Mouse (Mus musculus) neural tube, embryonic 13.5 days (tissue): ENCODE results near the gene Etv1. TPM values are rescaled to one million over a fixed set of nuclear protein-coding genes. Genes with fewer than 3 reads are reported as not detected.

ENCODE experiments used
- ATAC-seq: fragments of 200-750 bp; cut with Nextera tagmentation; 2 replicates; pipeline ENCODE4 v1.8.0; 2017; ENCODE audit warnings: low read depth, mild to moderate bottlenecking, moderate TSS enrichment, moderate library complexity
- H3K27ac ChIP-seq: fragments of 300-500 bp; sonication (generic); replicated peaks from 2 replicates; pipeline ENCODE4 v1.5.1; 2015; ENCODE audit warnings: moderate library complexity, mild to moderate bottlenecking, inconsistent platforms
- H3K27me3 ChIP-seq: fragments of 300-500 bp; sonication (generic); 2 replicates; pipeline ENCODE4 v1.6.1; 2015; ENCODE audit warnings: mild to moderate bottlenecking, inconsistent platforms
- H3K36me3 ChIP-seq: fragments of 300-500 bp; sonication (generic); 2 replicates; pipeline ENCODE4 v1.6.1; 2015; ENCODE audit warnings: mild to moderate bottlenecking, inconsistent platforms
- H3K4me1 ChIP-seq: fragments of 300-500 bp; sonication (generic); replicated peaks from 2 replicates; pipeline ENCODE4 v1.6.1; 2015; ENCODE audit warnings: inconsistent platforms
- H3K4me2 ChIP-seq: fragments of 300-500 bp; sonication (generic); 2 replicates; pipeline ENCODE4 v1.6.1; 2015; ENCODE audit warnings: inconsistent platforms, mild to moderate bottlenecking, moderate library complexity
- H3K4me3 ChIP-seq: fragments of 300-500 bp; sonication (generic); 2 replicates; pipeline ENCODE4 v1.5.1; 2015; ENCODE audit warnings: mild to moderate bottlenecking, inconsistent platforms
- H3K9ac ChIP-seq: fragments of 300-500 bp; sonication (generic); 2 replicates; pipeline ENCODE4 v1.6.1; 2015; ENCODE audit warnings: moderate library complexity, mild to moderate bottlenecking, inconsistent platforms
- H3K9me3 ChIP-seq: fragments of 300-500 bp; sonication (generic); 2 replicates; pipeline ENCODE4 v1.6.1; 2016; ENCODE audit warnings: inconsistent platforms
- WGBS: fragments of 180-500 bp; shearing (Covaris S2); methylation state at CpG from one replicate; pipeline ENCODE4 v1.1.7; 2015; 5-methylcytosine and 5-hydroxymethylcytosine counted together
- polyA plus RNA-seq: library from polyadenylated mRNA; unstranded; fragments of >200 nt; fragmentation: Nextera tagmentation; extraction: Ambion mirVana; gene quantifications from 2 replicates; pipeline ENCODE4 v1.2.1, GENCODE M21; 2015

Gene Etv1
- 30.4 and 33.9 TPM in 2 replicates for polyA plus RNA-seq

- under 1% methylated on average over 20 of the region's 20 CpGs for WGBS
- Histone ChIP-seq H3K9me3 (no peaks in the 10 kb centered on the region), H3K4me2 (peak within 1 kb of the TSS; percentile 99), H3K27ac (peak within 1 kb of the TSS; percentile 84), H3K9ac (peak within 1 kb of the TSS; percentile 71), H3K36me3 (no peaks in the 10 kb centered on the region), H3K27me3 (0 out of 2 replicates have a peak, but pooled peaks cover 12% of the 10 kb centered on the region), H3K4me3 (peak within 1 kb of the TSS; percentile 62), H3K4me1 (peaks cover 31% of the 10 kb centered on the region)
- peak; percentile 58 for ATAC-seq
These were observed at the start of gene Etv1 for GRCm38 (mm10) chr12:38779186-38779777. Etv1 (plus strand) TSS chr12:38779380.

GRCm38 (mm10) chr12:38729661-38730060 is 49.5 kb upstream of the Etv1 start:
- no peak overlapping the region for H3K27ac ChIP-seq
- no peak overlapping the region for H3K4me3 ChIP-seq
- H3K36me3 ChIP-seq, result no peaks in the 10 kb centered on the region
- no peak overlapping the region for H3K4me2 ChIP-seq
- H3K9me3 ChIP-seq, result no peaks in the 10 kb centered on the region
- no peak for ATAC-seq
- H3K9ac ChIP-seq, result no peak overlapping the region
- no peaks in the 10 kb centered on the region for H3K4me1 ChIP-seq
- WGBS, result 76% methylated on average over 3 of the region's 3 CpGs
- no peaks in the 10 kb centered on the region for H3K27me3 ChIP-seq

GRCm38 (mm10) chr12:38730791-38731190 is 48.4 kb upstream of the Etv1 start:
- ATAC-seq, result no peak
- Histone ChIP-seq H3K9ac (no peak overlapping the region), H3K9me3 (no peaks in the 10 kb centered on the region), H3K27me3 (no peaks in the 10 kb centered on the region), H3K4me1 (no peaks in the 10 kb centered on the region), H3K4me2 (no peak overlapping the region), H3K27ac (no peak overlapping the region), H3K36me3 (no peaks in the 10 kb centered on the region), H3K4me3 (no peak overlapping the region)
- WGBS, result 87% methylated on average over 2 of the region's 2 CpGs

- Histone ChIP-seq H3K4me2 (no peak overlapping the region), H3K4me1 (no peaks in the 10 kb centered on the region), H3K9ac (no peak overlapping the region), H3K9me3 (no peaks in the 10 kb centered on the region), H3K4me3 (no peak overlapping the region), H3K36me3 (no peaks in the 10 kb centered on the region), H3K27me3 (no peaks in the 10 kb centered on the region), H3K27ac (no peak overlapping the region)
- no peak for ATAC-seq
- 52% methylated on average over 2 of the region's 2 CpGs for WGBS
These were observed 19.9 kb upstream of the Etv1 start for GRCm38 (mm10) chr12:38759322-38759721.

- 77% methylated on average over 7 of the region's 7 CpGs for WGBS
- no peak for ATAC-seq
- H3K27ac ChIP-seq, result no peak overlapping the region
These were observed 1.9 kb upstream of the Etv1 start for GRCm38 (mm10) chr12:38777316-38777715.

GRCm38 (mm10) chr12:38777957-38778298 is 1.3 kb upstream of the Etv1 start:
- no peaks in the 10 kb centered on the region for H3K36me3 ChIP-seq
- H3K4me1 ChIP-seq, result peaks cover 27% of the 10 kb centered on the region
- peak overlapping the region; percentile 62 for H3K4me3 ChIP-seq
- no peak overlapping the region for H3K9ac ChIP-seq
- no peak overlapping the region for H3K27ac ChIP-seq
- peak overlapping the region; percentile 99 for H3K4me2 ChIP-seq
- no peaks in the 10 kb centered on the region for H3K9me3 ChIP-seq
- H3K27me3 ChIP-seq, result 0 out of 2 replicates have a peak, but pooled peaks cover 12% of the 10 kb centered on the region
- 10% methylated on average over 6 of the region's 6 CpGs for WGBS
- no peak for ATAC-seq

More at GRCm38 (mm10) chr12:38777316-38777715, 1.9 kb upstream of the Etv1 start:
- no peaks in the 10 kb centered on the region for H3K9me3 ChIP-seq
- H3K36me3 ChIP-seq, result no peaks in the 10 kb centered on the region
- H3K4me2 ChIP-seq, result peak overlapping the region; percentile 99; the same call in 1 of the 2 replicates
- H3K9ac ChIP-seq, result no peak overlapping the region
- no peak overlapping the region for H3K4me3 ChIP-seq
- H3K4me1 ChIP-seq, result peaks cover 27% of the 10 kb centered on the region
- H3K27me3 ChIP-seq, result 0 out of 2 replicates have a peak, but pooled peaks cover 12% of the 10 kb centered on the region

GRCm38 (mm10) chr12:38778299-38779075 is 693 bp upstream of the Etv1 start:
- Histone ChIP-seq H3K27me3 (0 out of 2 replicates have a peak, but pooled peaks cover 12% of the 10 kb centered on the region), H3K9ac (peak overlapping the region; percentile 71), H3K4me2 (peak overlapping the region; percentile 99), H3K27ac (peak overlapping the region; percentile 84), H3K4me1 (peaks cover 29% of the 10 kb centered on the region), H3K36me3 (no peaks in the 10 kb centered on the region), H3K9me3 (no peaks in the 10 kb centered on the region), H3K4me3 (peak overlapping the region; percentile 62)
- peak; percentile 96 for ATAC-seq
- WGBS, result under 1% methylated on average over 37 of the region's 37 CpGs

GRCm38 (mm10) chr12:38780006-38780954 is 1.1 kb downstream of the Etv1 start:
- Histone ChIP-seq H3K4me1 (peaks cover 31% of the 10 kb centered on the region), H3K4me3 (peak overlapping the region; percentile 62), H3K27me3 (0 out of 2 replicates have a peak, but pooled peaks cover 12% of the 10 kb centered on the region), H3K4me2 (peak overlapping the region; percentile 99), H3K9ac (peak overlapping the region; percentile 71), H3K9me3 (no peaks in the 10 kb centered on the region), H3K27ac (peak overlapping the region; percentile 84), H3K36me3 (no peaks in the 10 kb centered on the region)
- under 1% methylated on average over 33 of the region's 33 CpGs for WGBS
- peak; percentile 54 for ATAC-seq

GRCm38 (mm10) chr12:38780955-38781304 is 1.8 kb downstream of the Etv1 start:
- no peak overlapping the region for H3K27ac ChIP-seq
- no peaks in the 10 kb centered on the region for H3K9me3 ChIP-seq

GRCm38 (mm10) chr12:38781686-38782085 is 2.5 kb downstream of the Etv1 start:
- Histone ChIP-seq H3K36me3 (no peaks in the 10 kb centered on the region), H3K9me3 (no peaks in the 10 kb centered on the region), H3K9ac (no peak overlapping the region), H3K4me3 (peak overlapping the region; percentile 62), H3K27me3 (0 out of 2 replicates have a peak, but pooled peaks cover 12% of the 10 kb centered on the region), H3K27ac (no peak overlapping the region), H3K4me2 (peak overlapping the region; percentile 99), H3K4me1 (peaks cover 31% of the 10 kb centered on the region)
- WGBS, result 50% methylated on average over 6 of the region's 6 CpGs
- no peak for ATAC-seq

More at GRCm38 (mm10) chr12:38780955-38781304, 1.8 kb downstream of the Etv1 start:
- Histone ChIP-seq H3K4me1 (peaks cover 31% of the 10 kb centered on the region), H3K9ac (peak overlapping the region; percentile 71), H3K27me3 (0 out of 2 replicates have a peak, but pooled peaks cover 12% of the 10 kb centered on the region), H3K4me2 (peak overlapping the region; percentile 99), H3K36me3 (no peaks in the 10 kb centered on the region), H3K4me3 (peak overlapping the region; percentile 62)
- 2% methylated on average over 11 of the region's 11 CpGs for WGBS
- no peak for ATAC-seq

GRCm38 (mm10) chr12:38783291-38783690 is 4.1 kb downstream of the Etv1 start:
- no peak overlapping the region for H3K27ac ChIP-seq
- H3K4me3 ChIP-seq, result no peak overlapping the region
- no peaks in the 10 kb centered on the region for H3K9me3 ChIP-seq
- no peak overlapping the region for H3K9ac ChIP-seq
- WGBS, result 58% methylated on average over 1 of the region's 1 CpGs
- no peaks in the 10 kb centered on the region for H3K36me3 ChIP-seq
- no peak for ATAC-seq
- H3K27me3 ChIP-seq, result 0 out of 2 replicates have a peak, but pooled peaks cover 5% of the 10 kb centered on the region
- peak overlapping the region; percentile 7; the same call in 1 of the 2 replicates for H3K4me2 ChIP-seq
- peaks cover 27% of the 10 kb centered on the region for H3K4me1 ChIP-seq
